Mouse (Mus musculus) intestine, postnatal 0 days (tissue): ENCODE measurements around the gene Tox4. TPM values are rescaled to one million over a fixed set of nuclear protein-coding genes. Genes with fewer than 3 reads are reported as not detected.

Experiments used
- ATAC-seq: fragments of 200-750 bp; cut with Nextera tagmentation; 2 replicates; pipeline ENCODE4 v1.8.0; 2017; ENCODE audit warnings: mild to moderate bottlenecking, moderate TSS enrichment, moderate library complexity
- H3K27ac ChIP-seq: fragments of 300-500 bp; sonication (generic); 2 replicates; pipeline ENCODE4 v1.5.1; 2014; ENCODE audit warnings: mild to moderate bottlenecking, low read depth, low read length, moderate library complexity
- H3K27me3 ChIP-seq: fragments of 300-500 bp; sonication (generic); replicated peaks from 2 replicates; pipeline ENCODE4 v1.6.1; 2014; ENCODE audit warnings: low read length, mixed read lengths; ENCODE audit not compliant: control insufficient read depth, insufficient read depth
- H3K36me3 ChIP-seq: fragments of 300-500 bp; sonication (generic); 2 replicates; pipeline ENCODE4 v1.6.1; 2014; ENCODE audit warnings: mild to moderate bottlenecking, moderate library complexity; ENCODE audit not compliant: control insufficient read depth, insufficient read depth
- H3K4me1 ChIP-seq: fragments of 300-500 bp; sonication (generic); replicated peaks from 2 replicates; pipeline ENCODE4 v1.6.1; 2014; ENCODE audit warnings: antibody characterized with exemption, low read length, mixed read lengths; ENCODE audit not compliant: control insufficient read depth, insufficient read depth
- H3K4me2 ChIP-seq: fragments of 300-500 bp; sonication (generic); replicated peaks from 2 replicates; pipeline ENCODE4 v1.6.1; 2014; ENCODE audit warnings: low read depth, mild to moderate bottlenecking, moderate library complexity
- H3K4me3 ChIP-seq: fragments of 300-500 bp; sonication (generic); 2 replicates; pipeline ENCODE4 v1.5.1; 2014; ENCODE audit warnings: low read depth, low read length
- H3K9ac ChIP-seq: fragments of 300-500 bp; sonication (generic); 2 replicates; pipeline ENCODE4 v1.6.1; 2014; ENCODE audit warnings: mild to moderate bottlenecking, low read depth, low read length
- H3K9me3 ChIP-seq: fragments of 300-500 bp; sonication (generic); 2 replicates; pipeline ENCODE4 v1.6.1; 2016; ENCODE audit warnings: mixed run types; ENCODE audit not compliant: control insufficient read depth
- CTCF ChIP-seq: sonication (generic); IDR thresholded peaks from 2 replicates; pipeline ENCODE4 v1.5.1; 2016; ENCODE audit warnings: low read depth, mild to moderate bottlenecking, control low read depth, antibody characterized with exemption, moderate library complexity
- WGBS: fragments of 180-500 bp; shearing (Covaris S2); extraction: QIAGEN DNeasy Blood & Tissue Kit; methylation state at CpG from one replicate; pipeline ENCODE4 v1.1.7; 2014; 5-methylcytosine and 5-hydroxymethylcytosine counted together
- polyA plus RNA-seq: library from polyadenylated mRNA; unstranded; fragments of >200 nt; fragmentation: Nextera tagmentation; extraction: Ambion mirVana; gene quantifications from 2 replicates; pipeline ENCODE4 v1.2.1, GENCODE M21; 2015

Tox4 gene
- polyA plus RNA-seq, 1 experiment from 2014 or later = 20.8 TPM

- Histone ChIP-seq H3K4me3 (no peak overlapping the region), H3K4me2 (no peak overlapping the region), H3K27me3 (peaks cover 31% of the 10 kb centered on the region; the same call in 1 of the 2 replicates), H3K9ac (no peak overlapping the region), H3K27ac (no peak overlapping the region), H3K9me3 (no peaks in the 10 kb centered on the region), H3K36me3 (no peaks in the 10 kb centered on the region), H3K4me1 (no peaks in the 10 kb centered on the region)
- ATAC-seq = no peak
- TF ChIP-seq CTCF = no peak
- 34% methylated on average over 4 of the region's 4 CpGs for WGBS
Measured at GRCm38 (mm10) chr14:52331069-52331750, 52.3 kb downstream of the Tox4 start.

DNA sequence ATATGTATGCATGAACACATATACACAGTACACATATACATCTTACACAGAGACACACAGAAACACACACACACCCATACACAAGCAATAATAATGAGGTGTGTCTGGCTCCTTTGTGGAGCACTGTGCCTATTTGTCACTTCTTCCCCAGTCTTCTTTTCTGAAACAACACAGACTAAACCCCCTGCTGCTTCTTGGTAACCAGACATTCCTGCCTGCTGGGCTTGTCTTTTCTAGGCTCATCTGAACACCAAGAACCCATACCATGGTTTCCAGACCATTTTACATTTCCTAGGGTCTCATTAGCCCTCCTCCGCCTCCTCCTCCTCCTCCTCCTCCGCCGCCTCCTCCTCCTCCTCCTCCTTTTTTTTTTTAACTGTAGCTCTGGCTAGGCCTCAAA lies 53.2 kb downstream of the Tox4 start:
- TF ChIP-seq CTCF = no peak
- Histone ChIP-seq H3K9ac (no peak overlapping the region), H3K4me3 (no peak overlapping the region), H3K4me1 (no peaks in the 10 kb centered on the region), H3K4me2 (no peak overlapping the region), H3K9me3 (no peaks in the 10 kb centered on the region), H3K27me3 (peaks cover 25% of the 10 kb centered on the region; the same call in 1 of the 2 replicates), H3K36me3 (no peaks in the 10 kb centered on the region), H3K27ac (no peak overlapping the region)
- ATAC-seq = no peak
- WGBS = 81% methylated on average over 3 of the region's 3 CpGs

- Histone ChIP-seq H3K4me3 (no peak overlapping the region), H3K9ac (no peak overlapping the region), H3K27ac (no peak overlapping the region), H3K36me3 (no peaks in the 10 kb centered on the region), H3K4me2 (no peak overlapping the region; the same call in 1 of the 2 replicates), H3K9me3 (no peaks in the 10 kb centered on the region), H3K4me1 (no peaks in the 10 kb centered on the region), H3K27me3 (no peaks in the 10 kb centered on the region)
- 25% methylated on average over 21 of the region's 21 CpGs for WGBS
- TF ChIP-seq CTCF = peak; percentile 95
- ATAC-seq = no peak
Measured at GRCm38 (mm10) chr14:52338751-52339511, 60.0 kb downstream of the Tox4 start.

DNA sequence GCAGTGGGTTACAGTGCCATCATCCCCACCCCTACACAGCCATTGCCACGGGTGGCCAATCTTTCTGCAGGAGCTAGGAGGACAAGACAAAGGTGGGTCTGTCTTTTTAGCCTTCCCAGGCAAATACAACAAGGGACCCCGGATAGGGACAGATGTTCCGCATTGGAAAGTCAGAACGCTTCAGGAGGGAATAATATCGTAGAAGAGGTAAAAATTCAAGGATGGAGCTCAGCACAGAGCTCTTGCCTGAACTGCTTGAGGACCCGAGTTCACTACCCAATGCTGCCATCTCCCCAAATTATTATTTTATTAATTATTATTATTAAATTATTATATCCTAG lies 60.5 kb downstream of the Tox4 start:
- Histone ChIP-seq H3K9me3 (no peaks in the 10 kb centered on the region), H3K36me3 (no peaks in the 10 kb centered on the region), H3K4me2 (no peak overlapping the region), H3K4me1 (no peaks in the 10 kb centered on the region), H3K4me3 (no peak overlapping the region), H3K9ac (no peak overlapping the region), H3K27ac (no peak overlapping the region), H3K27me3 (no peaks in the 10 kb centered on the region)
- no peak for TF ChIP-seq CTCF
- ATAC-seq = no peak
- WGBS = 67% methylated on average over 6 of the region's 6 CpGs

Other genes with a start within 250 kb of the Tox4 start
- gene Olfr221, start 236.7 kb upstream of the Tox4 start, polyA plus RNA-seq = not detected in 2 replicates
- 153 and 163 TPM in 2 replicates for gene Hnrnpc, start 175.1 kb upstream of the Tox4 start, polyA plus RNA-seq
- 23.2 and 24.4 TPM in 2 replicates for gene Rpgrip1, start 168.4 kb upstream of the Tox4 start, polyA plus RNA-seq
- 16.6 and 17.1 TPM in 2 replicates for gene Supt16, start 81.7 kb upstream of the Tox4 start, polyA plus RNA-seq
- 15.7 and 17.4 TPM in 2 replicates for gene Chd8, start 21.4 kb upstream of the Tox4 start, polyA plus RNA-seq
- 6.8 and 7.8 TPM in 2 replicates for gene Rab2b, start 399 bp downstream of the Tox4 start, polyA plus RNA-seq
- 9.2 and 11.8 TPM in 2 replicates for gene Mettl3, start 26.0 kb downstream of the Tox4 start, polyA plus RNA-seq
- gene Sall2, start 49.6 kb downstream of the Tox4 start, polyA plus RNA-seq = 2.4 and 2.7 TPM in 2 replicates
- not detected in 2 replicates for gene Olfr1513, start 77.3 kb downstream of the Tox4 start, polyA plus RNA-seq
- gene Olfr1512, start 100.0 kb downstream of the Tox4 start, polyA plus RNA-seq = not detected in 2 replicates
- gene Olfr1511, start 118.2 kb downstream of the Tox4 start, polyA plus RNA-seq = not detected in 2 replicates
- not detected in 2 replicates for gene Olfr1510, start 135.2 kb downstream of the Tox4 start, polyA plus RNA-seq
- gene Olfr1509, start 163.8 kb downstream of the Tox4 start, polyA plus RNA-seq = not detected in 2 replicates
- not detected in 2 replicates for gene Olfr1508, start 188.3 kb downstream of the Tox4 start, polyA plus RNA-seq
- gene Olfr1507, start 216.6 kb downstream of the Tox4 start, polyA plus RNA-seq = not detected in 2 replicates